Mouse (Mus musculus): ENCODE measurements at regions not wholly inside any gene's neighbourhood (a gene's known extent, or its start where the extent isn't known, plus 50 kb on each side); places are given as distances from the start of the nearest gene placed in this dataset.

DNA sequence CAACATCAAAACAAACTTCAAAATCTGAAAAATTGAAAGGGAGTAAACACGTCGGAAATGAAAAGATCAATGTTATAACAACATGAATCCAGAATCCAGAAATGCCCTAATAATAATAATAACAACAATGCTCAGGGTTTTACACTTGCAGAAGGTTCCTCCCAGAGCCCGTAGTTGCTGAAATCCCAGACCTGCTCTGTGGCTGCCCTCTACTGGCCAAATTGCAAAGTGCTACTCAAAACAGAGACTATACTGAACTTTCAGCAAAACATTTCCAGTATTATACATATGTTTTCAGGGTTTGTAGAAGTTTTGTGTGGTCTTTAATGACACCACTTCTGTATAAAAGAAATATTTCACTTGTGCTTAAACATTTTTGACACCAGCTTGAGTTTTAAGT lies 2779.9 kb downstream of the 9330182O14Rik start:
- TF ChIP-seq FLI1 (IDR thresholded peaks at IDR 0.05; ENCODE audit: low read length) (no peak), GATA1 (IDR thresholded peaks at IDR 0.05; ENCODE audit: borderline replicate concordance, low read length) (no peak)

All from megakaryocyte, embryonic 14.5 days (primary cell).